Mouse (Mus musculus) stomach, postnatal 0 days (tissue): ENCODE data around the gene Chchd4. TPM values are rescaled to one million over a fixed set of nuclear protein-coding genes. Genes with fewer than 3 reads are reported as not detected.

ENCODE experiments used
- ATAC-seq: fragments of 200-750 bp; cut with Nextera tagmentation; 2 replicates; pipeline ENCODE4 v1.8.0; 2017; ENCODE audit not compliant: low FRiP score, low TSS enrichment
- DNase-seq: peaks from one replicate; pipeline ENCODE4 v3.0.0-alpha.2; 2016; ENCODE audit warnings: low spot score
- H3K27ac ChIP-seq: fragments of 300-500 bp; sonication (generic); replicated peaks from 2 replicates; pipeline ENCODE4 v1.5.1; 2014; ENCODE audit warnings: mild to moderate bottlenecking, control low read depth
- H3K27me3 ChIP-seq: fragments of 300-500 bp; sonication (generic); 2 replicates; pipeline ENCODE4 v1.6.1; 2014; ENCODE audit warnings: low read length; ENCODE audit not compliant: control insufficient read depth, insufficient read depth
- H3K36me3 ChIP-seq: fragments of 300-500 bp; sonication (generic); 2 replicates; pipeline ENCODE4 v1.6.1; 2014; ENCODE audit warnings: low read length, mixed read lengths; ENCODE audit not compliant: control insufficient read depth, insufficient read depth
- H3K4me1 ChIP-seq: fragments of 300-500 bp; sonication (generic); replicated peaks from 2 replicates; pipeline ENCODE4 v1.6.1; 2014; ENCODE audit warnings: antibody characterized with exemption; ENCODE audit not compliant: control insufficient read depth, insufficient read depth
- H3K4me2 ChIP-seq: fragments of 300-500 bp; sonication (generic); replicated peaks from 2 replicates; pipeline ENCODE4 v1.6.1; 2014; ENCODE audit warnings: low read depth, mild to moderate bottlenecking, control low read depth, moderate library complexity
- H3K4me3 ChIP-seq: fragments of 300-500 bp; sonication (generic); 2 replicates; pipeline ENCODE4 v1.5.1; 2014; ENCODE audit warnings: low read depth, low read length, control low read depth
- H3K9ac ChIP-seq: fragments of 300-500 bp; sonication (generic); 2 replicates; pipeline ENCODE4 v1.6.1; 2014; ENCODE audit warnings: mild to moderate bottlenecking, low read length, control low read depth, mixed read lengths
- H3K9me3 ChIP-seq: fragments of 300-500 bp; sonication (generic); 2 replicates; pipeline ENCODE4 v1.6.1; 2016; ENCODE audit warnings: low read length; ENCODE audit not compliant: control insufficient read depth
- CTCF ChIP-seq: IDR thresholded peaks from 2 replicates; pipeline ENCODE4 v1.5.1; 2016; ENCODE audit warnings: antibody characterized with exemption, low read depth, mild to moderate bottlenecking, moderate library complexity
- EP300 ChIP-seq: optimal IDR thresholded peaks from 2 replicates; pipeline ENCODE3; 2016; ENCODE audit warnings: antibody characterized with exemption
- WGBS: fragments of 180-500 bp; shearing (Covaris S2); extraction: QIAGEN DNeasy Blood & Tissue Kit; methylation state at CpG from one replicate; pipeline ENCODE4 v1.1.7; 2014; 5-methylcytosine and 5-hydroxymethylcytosine counted together
- polyA plus RNA-seq: library from polyadenylated mRNA; unstranded; fragments of >200 nt; fragmentation: Nextera tagmentation; extraction: Ambion mirVana; gene quantifications from 2 replicates; pipeline ENCODE4 v1.2.1, GENCODE M21; 2015

Chchd4 gene
- polyA plus RNA-seq, 1 experiment from 2014 or later, result 14.7 TPM

- ATAC-seq (no peak), DNase-seq (no peak)
- H3K27ac ChIP-seq, result no peak overlapping the region
- no peaks in the 10 kb centered on the region for H3K9me3 ChIP-seq
- 0 out of 2 replicates have a peak, but pooled peaks cover 4% of the 10 kb centered on the region for H3K36me3 ChIP-seq
- no peak overlapping the region for H3K4me2 ChIP-seq
- H3K4me1 ChIP-seq, result peaks cover 4% of the 10 kb centered on the region; the same call in 1 of the 2 replicates
- no peaks in the 10 kb centered on the region for H3K27me3 ChIP-seq
- TF ChIP-seq EP300, result no peak
- TF ChIP-seq CTCF, result no peak
- H3K9ac ChIP-seq, result no peak overlapping the region
- no peak overlapping the region for H3K4me3 ChIP-seq
These were observed 40.8 kb upstream of the Chchd4 start for GRCm38 (mm10) chr6:91514135-91514534.

GRCm38 (mm10) chr6:91510211-91510610 is 36.9 kb upstream of the Chchd4 start:
- Histone ChIP-seq H3K4me3 (no peak overlapping the region), H3K4me1 (peaks cover 4% of the 10 kb centered on the region; the same call in 1 of the 2 replicates), H3K9me3 (no peaks in the 10 kb centered on the region), H3K9ac (no peak overlapping the region), H3K36me3 (peaks cover 24% of the 10 kb centered on the region), H3K27me3 (no peaks in the 10 kb centered on the region), H3K27ac (no peak overlapping the region), H3K4me2 (no peak overlapping the region)
- ATAC-seq (no peak), DNase-seq (no peak)
- WGBS, result 79% methylated on average over 10 of the region's 10 CpGs
- TF ChIP-seq CTCF (no peak), EP300 (no peak)

- Histone ChIP-seq H3K4me1 (no peaks in the 10 kb centered on the region; the same call in 1 of the 2 replicates), H3K36me3 (peaks cover 31% of the 10 kb centered on the region), H3K4me3 (no peak overlapping the region), H3K4me2 (no peak overlapping the region), H3K27ac (no peak overlapping the region), H3K27me3 (no peaks in the 10 kb centered on the region), H3K9ac (no peak overlapping the region), H3K9me3 (no peaks in the 10 kb centered on the region)
- DNase-seq (peak; percentile 85), ATAC-seq (no peak)
- 43% methylated on average over 7 of the region's 7 CpGs for whole genome bisulfite sequencing
- peak; percentile 91 for TF ChIP-seq CTCF
- TF ChIP-seq EP300, result no peak
These were observed 36.0 kb upstream of the Chchd4 start for GRCm38 (mm10) chr6:91509326-91509725.

- H3K4me1 ChIP-seq, result no peaks in the 10 kb centered on the region
- DNase-seq (no peak), ATAC-seq (no peak)
- TF ChIP-seq EP300 (no peak), CTCF (no peak)
- H3K9me3 ChIP-seq, result no peaks in the 10 kb centered on the region
- no peak overlapping the region for H3K27ac ChIP-seq
- H3K9ac ChIP-seq, result no peak overlapping the region
- H3K4me2 ChIP-seq, result no peak overlapping the region
- H3K4me3 ChIP-seq, result no peak overlapping the region
- H3K27me3 ChIP-seq, result no peaks in the 10 kb centered on the region
- 87% methylated on average over 3 of the region's 3 CpGs for WGBS
- H3K36me3 ChIP-seq, result peaks cover 41% of the 10 kb centered on the region
These were observed 34.7 kb upstream of the Chchd4 start for GRCm38 (mm10) chr6:91508041-91508440.

GRCm38 (mm10) chr6:91506036-91506435 is 32.7 kb upstream of the Chchd4 start:
- H3K27ac ChIP-seq, result no peak overlapping the region
- peaks cover 44% of the 10 kb centered on the region for H3K36me3 ChIP-seq
- no peak for ATAC-seq
- H3K9me3 ChIP-seq, result no peaks in the 10 kb centered on the region
- DNase-seq, result no peak
- H3K4me2 ChIP-seq, result no peak overlapping the region
- no peak overlapping the region for H3K9ac ChIP-seq
- 88% methylated on average over 5 of the region's 5 CpGs for WGBS
- H3K27me3 ChIP-seq, result no peaks in the 10 kb centered on the region
- TF ChIP-seq EP300, result no peak
- TF ChIP-seq CTCF, result no peak
- H3K4me3 ChIP-seq, result no peak overlapping the region
- H3K4me1 ChIP-seq, result no peaks in the 10 kb centered on the region

- Histone ChIP-seq H3K4me3 (no peak overlapping the region), H3K4me1 (no peaks in the 10 kb centered on the region), H3K27ac (no peak overlapping the region), H3K4me2 (no peak overlapping the region), H3K9me3 (no peaks in the 10 kb centered on the region), H3K9ac (no peak overlapping the region), H3K36me3 (peaks cover 56% of the 10 kb centered on the region), H3K27me3 (no peaks in the 10 kb centered on the region)
- DNase-seq, result no peak
- WGBS, result 83% methylated on average over 1 of the region's 1 CpGs
- ATAC-seq, result no peak
- no peak for TF ChIP-seq CTCF
- no peak for TF ChIP-seq EP300
These were observed 30.0 kb upstream of the Chchd4 start for GRCm38 (mm10) chr6:91503302-91503701.
